In genomic region chr14:102699015-102699414, GRCm38 (mm10) we compare ENCODE assay signal across 19 mouse cellular contexts.
"Had no signal": no experiment of that assay in that cellular context is flagged by ENCODE, and none has a peak within 500 bp of the region (broad histone marks: within the 10 kb centered on the region; RNA-seq: fewer than 3 reads in every experiment).

No protein-coding gene starts in this region.

- ATAC-seq: liver, postnatal 0 days; lung, postnatal 0 days had no signal

- H3K4me2 ChIP-seq: liver, embryonic 13.5 days; liver, embryonic 15.5 days; lung, embryonic 15.5 days; neural tube, embryonic 12.5 days had no signal

- DNase-seq: liver, embryonic 13.5 days; liver, postnatal 0 days; lung, adult 2 months; lung, postnatal 14 days; lung, postnatal 36 days; retina, postnatal 1 day; right cerebral cortex, adult 18-20 months; right cerebral cortex, postnatal 25 days; right cerebral cortex, postnatal 4 days; spleen, adult 18-20 months; thymus, adult 18-20 months; thymus, postnatal 14 days; thymus, postnatal 36 days had no signal

- H3K27ac ChIP-seq: liver, embryonic 13.5 days; liver, embryonic 15.5 days; lung, embryonic 15.5 days; macrophage; neural tube, embryonic 12.5 days had no signal

- H3K4me3 ChIP-seq: liver, embryonic 13.5 days; liver, embryonic 15.5 days; lung, embryonic 15.5 days; megakaryocyte, embryonic 14.5 days; neural tube, embryonic 12.5 days had no signal

- H3K9ac ChIP-seq: liver, embryonic 13.5 days; liver, embryonic 15.5 days; liver, postnatal 0 days; lung, embryonic 15.5 days; neural tube, embryonic 12.5 days had no signal

- H3K9me3 ChIP-seq: liver, embryonic 13.5 days; liver, embryonic 15.5 days; lung, embryonic 15.5 days; megakaryocyte, embryonic 14.5 days; neural tube, embryonic 12.5 days had no signal

- H3K36me3 ChIP-seq: liver, embryonic 13.5 days; liver, embryonic 15.5 days; lung, embryonic 15.5 days; neural tube, embryonic 12.5 days had no signal

- H3K27me3 ChIP-seq: liver, embryonic 13.5 days; liver, embryonic 15.5 days; lung, embryonic 15.5 days; neural tube, embryonic 12.5 days had no signal

- H3K4me1 ChIP-seq: liver, embryonic 13.5 days; liver, embryonic 15.5 days; lung, embryonic 15.5 days; neural tube, embryonic 12.5 days had no signal
